Mouse (Mus musculus) forebrain, embryonic 15.5 days (tissue): Measurements from ENCODE around the gene Ifitm1. TPM values are rescaled to one million over a fixed set of nuclear protein-coding genes. Genes with fewer than 3 reads are reported as not detected.
A peak's percentile ranks its signal among the peaks of the same experiment; 100 is the strongest.

Experiments
- ATAC-seq: fragments of 200-750 bp; cut with Nextera tagmentation; replicated peaks from 2 replicates; pipeline ENCODE4 v1.8.0; 2017; ENCODE audit warnings: mild to moderate bottlenecking, moderate TSS enrichment, moderate library complexity
- H3K27ac ChIP-seq: fragments of 300-500 bp; sonication (generic); replicated peaks from 2 replicates; pipeline ENCODE4 v1.5.1; 2015; ENCODE audit warnings: mild to moderate bottlenecking, inconsistent platforms
- H3K27me3 ChIP-seq: fragments of 300-500 bp; sonication (generic); 2 replicates; pipeline ENCODE4 v1.6.1; 2015; ENCODE audit warnings: inconsistent platforms
- H3K36me3 ChIP-seq: fragments of 300-500 bp; sonication (generic); 2 replicates; pipeline ENCODE4 v1.6.1; 2015; ENCODE audit warnings: mild to moderate bottlenecking, inconsistent platforms
- H3K4me1 ChIP-seq: fragments of 300-500 bp; sonication (generic); 2 replicates; pipeline ENCODE4 v1.6.1; 2015; ENCODE audit warnings: inconsistent platforms
- H3K4me2 ChIP-seq: fragments of 300-500 bp; sonication (generic); replicated peaks from 2 replicates; pipeline ENCODE4 v1.6.1; 2015; ENCODE audit warnings: mild to moderate bottlenecking, inconsistent platforms
- H3K4me3 ChIP-seq: fragments of 300-500 bp; sonication (generic); 2 replicates; pipeline ENCODE4 v1.5.1; 2015; ENCODE audit warnings: mild to moderate bottlenecking, inconsistent platforms
- H3K9ac ChIP-seq: fragments of 300-500 bp; sonication (generic); replicated peaks from 2 replicates; pipeline ENCODE4 v1.6.1; 2015; ENCODE audit warnings: mild to moderate bottlenecking, inconsistent platforms
- H3K9me3 ChIP-seq: fragments of 300-500 bp; sonication (generic); 2 replicates; pipeline ENCODE4 v1.6.1; 2016; ENCODE audit warnings: inconsistent platforms
- WGBS: fragments of 180-500 bp; shearing (Covaris S2); methylation state at CpG from one replicate; pipeline ENCODE4 v1.1.7; 2015; ENCODE audit warnings: mixed read lengths; 5-methylcytosine and 5-hydroxymethylcytosine counted together
- polyA plus RNA-seq: library from polyadenylated mRNA; unstranded; fragments of >200 nt; fragmentation: Nextera tagmentation; extraction: Ambion mirVana; gene quantifications from 2 replicates; pipeline ENCODE4 v1.2.1, GENCODE M21; 2015

Gene Ifitm1
- polyA plus RNA-seq, result 6.5 and 7.6 TPM in 2 replicates

DNA sequence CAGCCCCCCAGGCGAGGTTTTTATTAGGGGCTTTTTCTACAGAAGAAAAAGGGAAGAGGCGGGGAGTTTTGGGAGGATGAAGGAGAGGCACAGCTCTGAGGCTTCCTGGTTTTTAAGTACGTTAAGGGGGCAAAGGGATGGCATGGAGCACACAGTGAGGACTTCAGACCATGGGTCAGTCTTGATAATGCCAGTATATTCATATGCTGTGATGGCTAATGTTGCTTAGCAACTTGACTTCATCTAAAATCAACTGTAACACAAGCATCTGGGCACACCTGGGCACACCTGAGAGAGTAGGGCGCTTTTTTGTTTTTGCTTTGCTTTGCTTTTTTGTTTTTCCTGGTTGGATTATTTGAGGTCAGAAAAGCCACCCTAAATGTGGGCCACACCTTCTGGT, at the start of gene Ifitm1:
TSS of gene Ifitm1 (plus strand) at position 301 of the 400 bp plus-strand sequence.
- Histone ChIP-seq H3K9me3 (no peaks in the 10 kb centered on the region), H3K27me3 (no peaks in the 10 kb centered on the region), H3K4me2 (no peak within 1 kb of the TSS), H3K4me3 (no peak within 1 kb of the TSS), H3K36me3 (no peaks in the 10 kb centered on the region), H3K27ac (no peak within 1 kb of the TSS), H3K4me1 (no peaks in the 10 kb centered on the region), H3K9ac (no peak within 1 kb of the TSS)
- WGBS, result 88% methylated on average over 4 of the region's 4 CpGs
- ATAC-seq, result no peak

GRCm38 (mm10) chr7:140919911-140920310, 47.1 kb upstream of the Ifitm1 start:
- 80% methylated on average over 4 of the region's 4 CpGs for WGBS
- H3K36me3 ChIP-seq, result no peaks in the 10 kb centered on the region
- H3K27ac ChIP-seq, result no peak overlapping the region
- no peaks in the 10 kb centered on the region for H3K9me3 ChIP-seq
- H3K9ac ChIP-seq, result no peak overlapping the region
- no peak overlapping the region for H3K4me3 ChIP-seq
- no peak for ATAC-seq
- peaks cover 64% of the 10 kb centered on the region for H3K27me3 ChIP-seq
- peaks cover 18% of the 10 kb centered on the region for H3K4me1 ChIP-seq
- no peak overlapping the region for H3K4me2 ChIP-seq

GRCm38 (mm10) chr7:140920418-140921029, 46.5 kb upstream of the Ifitm1 start, which contains the start of gene Nlrp6:
Gene Nlrp6, plus strand, starts transcription at chr7:140920902.
- no peak within 1 kb of the TSS for H3K27ac ChIP-seq
- no peak for ATAC-seq
- peaks cover 67% of the 10 kb centered on the region for H3K27me3 ChIP-seq
- WGBS, result 81% methylated on average over 8 of the region's 8 CpGs
- no peaks in the 10 kb centered on the region for H3K36me3 ChIP-seq
- H3K4me3 ChIP-seq, result no peak within 1 kb of the TSS
- H3K9me3 ChIP-seq, result no peaks in the 10 kb centered on the region
- H3K4me2 ChIP-seq, result peak within 1 kb of the TSS; percentile 84; the same call in 1 of the 2 replicates
- peaks cover 18% of the 10 kb centered on the region for H3K4me1 ChIP-seq
- H3K9ac ChIP-seq, result no peak within 1 kb of the TSS

GRCm38 (mm10) chr7:140921225-140921975, 45.6 kb upstream of the Ifitm1 start:
- WGBS, result 30% methylated on average over 22 of the region's 22 CpGs
- Histone ChIP-seq H3K4me3 (no peak overlapping the region), H3K4me2 (peak overlapping the region; percentile 84), H3K9me3 (no peaks in the 10 kb centered on the region), H3K4me1 (peaks cover 18% of the 10 kb centered on the region), H3K27ac (no peak overlapping the region), H3K9ac (no peak overlapping the region), H3K27me3 (peaks cover 67% of the 10 kb centered on the region), H3K36me3 (no peaks in the 10 kb centered on the region)
- no peak for ATAC-seq

DNA sequence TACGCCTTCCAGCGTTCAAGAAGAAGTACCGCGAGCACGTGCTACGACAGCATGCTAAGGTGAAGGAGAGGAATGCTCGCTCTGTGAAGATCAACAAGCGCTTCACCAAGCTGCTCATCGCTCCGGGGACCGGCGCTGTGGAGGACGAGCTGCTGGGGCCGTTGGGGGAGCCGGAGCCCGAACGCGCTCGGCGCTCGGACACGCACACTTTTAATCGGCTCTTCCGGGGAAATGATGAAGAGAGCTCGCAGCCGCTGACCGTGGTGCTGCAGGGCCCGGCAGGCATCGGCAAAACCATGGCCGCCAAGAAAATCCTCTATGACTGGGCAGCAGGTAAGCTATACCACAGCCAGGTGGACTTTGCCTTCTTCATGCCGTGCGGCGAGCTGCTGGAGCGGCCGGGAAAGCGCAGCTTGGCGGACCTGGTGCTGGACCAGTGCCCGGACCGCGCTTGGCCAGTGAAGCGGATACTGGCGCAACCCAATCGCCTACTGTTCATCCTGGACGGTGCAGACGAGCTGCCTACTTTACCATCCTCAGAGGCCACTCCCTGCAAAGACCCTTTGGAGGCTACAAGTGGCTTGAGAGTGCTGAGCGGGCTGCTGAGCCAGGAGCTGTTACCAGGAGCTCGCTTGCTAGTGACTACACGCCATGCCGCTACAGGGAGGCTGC, 44.5 kb upstream of the Ifitm1 start:
- peak overlapping the region; percentile 32 for H3K9ac ChIP-seq
- H3K27ac ChIP-seq, result no peak overlapping the region
- no peaks in the 10 kb centered on the region for H3K36me3 ChIP-seq
- H3K27me3 ChIP-seq, result peaks cover 64% of the 10 kb centered on the region
- peak; percentile 41; the same call in 1 of the 2 replicates for ATAC-seq
- peaks cover 18% of the 10 kb centered on the region for H3K4me1 ChIP-seq
- WGBS, result under 1% methylated on average over 49 of the region's 49 CpGs
- no peaks in the 10 kb centered on the region for H3K9me3 ChIP-seq
- H3K4me3 ChIP-seq, result peak overlapping the region; percentile 44
- H3K4me2 ChIP-seq, result peak overlapping the region; percentile 84

GRCm38 (mm10) chr7:140923070-140923775, 43.8 kb upstream of the Ifitm1 start:
- no peak overlapping the region for H3K27ac ChIP-seq
- no peaks in the 10 kb centered on the region for H3K9me3 ChIP-seq
- no peak for ATAC-seq
- H3K4me2 ChIP-seq, result peak overlapping the region; percentile 84
- H3K9ac ChIP-seq, result peak overlapping the region; percentile 32
- WGBS, result 16% methylated on average over 30 of the region's 30 CpGs
- peaks cover 64% of the 10 kb centered on the region for H3K27me3 ChIP-seq
- peak overlapping the region; percentile 44 for H3K4me3 ChIP-seq
- H3K36me3 ChIP-seq, result no peaks in the 10 kb centered on the region
- peaks cover 18% of the 10 kb centered on the region for H3K4me1 ChIP-seq

GRCm38 (mm10) chr7:140927181-140927580, 39.8 kb upstream of the Ifitm1 start:
- Histone ChIP-seq H3K4me3 (no peak overlapping the region), H3K4me2 (no peak overlapping the region), H3K9ac (no peak overlapping the region), H3K9me3 (no peaks in the 10 kb centered on the region), H3K27ac (no peak overlapping the region), H3K27me3 (peaks cover 30% of the 10 kb centered on the region), H3K4me1 (peaks cover 15% of the 10 kb centered on the region), H3K36me3 (no peaks in the 10 kb centered on the region)
- ATAC-seq, result no peak
- 93% methylated on average over 6 of the region's 6 CpGs for WGBS

GRCm38 (mm10) chr7:140938436-140938835, 28.6 kb upstream of the Ifitm1 start:
- WGBS, result 44% methylated on average over 3 of the region's 3 CpGs
- no peak for ATAC-seq
- no peaks in the 10 kb centered on the region for H3K27me3 ChIP-seq

DNA sequence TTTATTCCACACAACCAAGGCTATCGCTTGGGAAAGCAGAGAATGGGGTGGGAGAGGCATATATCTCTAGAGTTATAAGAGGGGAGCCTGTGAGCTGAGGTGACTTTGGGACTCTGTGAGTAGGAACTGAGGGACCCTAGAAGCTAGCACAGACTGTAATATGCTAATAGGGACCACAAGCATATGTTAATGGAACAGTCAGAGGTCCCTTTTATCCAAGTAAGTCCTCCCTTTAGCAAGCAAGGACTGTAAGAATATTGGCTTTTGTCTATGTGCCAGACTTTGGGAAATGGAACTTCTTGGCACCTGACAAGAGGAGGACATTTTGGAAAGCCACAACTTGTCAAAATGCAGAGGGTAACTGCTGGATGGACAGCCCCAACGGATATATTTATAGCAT, 28.1 kb upstream of the Ifitm1 start:
- no peak overlapping the region for H3K27ac ChIP-seq
- H3K27me3 ChIP-seq, result no peaks in the 10 kb centered on the region
- no peak overlapping the region for H3K4me2 ChIP-seq
- no peak for ATAC-seq
- H3K9me3 ChIP-seq, result no peaks in the 10 kb centered on the region
- no peak overlapping the region for H3K4me3 ChIP-seq
- 28% methylated on average over 2 of the region's 2 CpGs for WGBS
- H3K9ac ChIP-seq, result no peak overlapping the region
- H3K36me3 ChIP-seq, result no peaks in the 10 kb centered on the region
- H3K4me1 ChIP-seq, result peaks cover 13% of the 10 kb centered on the region

More at GRCm38 (mm10) chr7:140938436-140938835, 28.6 kb upstream of the Ifitm1 start:
- H3K9me3 ChIP-seq, result no peaks in the 10 kb centered on the region
- H3K4me2 ChIP-seq, result no peak overlapping the region
- H3K9ac ChIP-seq, result no peak overlapping the region
- no peak overlapping the region for H3K27ac ChIP-seq
- H3K4me1 ChIP-seq, result peaks cover 13% of the 10 kb centered on the region
- H3K4me3 ChIP-seq, result no peak overlapping the region
- H3K36me3 ChIP-seq, result no peaks in the 10 kb centered on the region

DNA sequence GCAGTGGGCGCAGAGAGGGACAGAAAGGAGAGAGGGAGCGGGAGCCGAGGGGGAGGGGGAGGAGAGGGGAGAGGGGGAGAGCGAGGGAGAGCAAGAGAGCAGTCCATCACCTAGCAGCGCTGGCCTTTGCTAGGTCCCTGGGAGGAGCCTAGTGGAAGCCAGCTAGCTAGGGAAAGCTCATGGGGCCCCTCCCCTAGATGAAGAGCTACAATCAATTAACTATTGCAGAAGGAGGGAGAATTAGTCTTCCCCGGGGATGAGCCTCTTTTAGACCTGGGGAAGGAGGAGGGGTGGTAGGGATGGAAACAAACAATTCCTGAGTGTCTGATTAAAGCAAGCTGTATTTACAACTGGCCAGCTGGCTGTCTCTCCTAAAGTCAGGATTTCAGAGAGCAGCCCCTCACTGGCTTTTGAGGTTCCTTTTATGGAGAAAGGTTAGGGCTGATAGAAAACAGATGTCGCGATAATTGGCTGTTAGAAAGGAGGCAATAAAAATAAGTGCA, 27.3 kb upstream of the Ifitm1 start:
- Histone ChIP-seq H3K4me3 (no peak overlapping the region), H3K9me3 (no peaks in the 10 kb centered on the region), H3K4me1 (peaks cover 13% of the 10 kb centered on the region), H3K27ac (no peak overlapping the region), H3K9ac (no peak overlapping the region), H3K36me3 (no peaks in the 10 kb centered on the region), H3K27me3 (no peaks in the 10 kb centered on the region), H3K4me2 (no peak overlapping the region)
- no peak for ATAC-seq
- 11% methylated on average over 8 of the region's 8 CpGs for WGBS

- 0 out of 2 replicates have a peak within 1 kb of the TSS, but pooled peaks have one; percentile 12 for H3K27ac ChIP-seq
- peak within 1 kb of the TSS; percentile 50 for H3K4me2 ChIP-seq
- WGBS, result 3% methylated on average over 33 of the region's 33 CpGs
- no peaks in the 10 kb centered on the region for H3K27me3 ChIP-seq
- H3K4me1 ChIP-seq, result peaks cover 13% of the 10 kb centered on the region
- H3K36me3 ChIP-seq, result no peaks in the 10 kb centered on the region
- H3K4me3 ChIP-seq, result peak within 1 kb of the TSS; percentile 47
- ATAC-seq, result peak; percentile 93
- no peaks in the 10 kb centered on the region for H3K9me3 ChIP-seq
- H3K9ac ChIP-seq, result peak within 1 kb of the TSS; percentile 50
Observed at GRCm38 (mm10) chr7:140941222-140942051, 25.6 kb upstream of the Ifitm1 start, which contains the start of gene Pgghg. Gene Pgghg, plus strand, starts transcription at chr7:140941391.
